Mouse (Mus musculus) heart, embryonic 16.5 days (tissue): ENCODE results near the gene Usp34. TPM values are rescaled to one million over a fixed set of nuclear protein-coding genes. Genes with fewer than 3 reads are reported as not detected.
"Not testable (repeated sequence)": the region's sequence is repeated elsewhere in the genome, so short reads cannot be mapped to it uniquely, and the experiment has no call there.

Experiments
- ATAC-seq: fragments of 200-750 bp; cut with Nextera tagmentation; replicated peaks from 2 replicates; pipeline ENCODE4 v1.8.0; 2017; ENCODE audit warnings: moderate number of reproducible peaks; ENCODE audit not compliant: insufficient read depth, low FRiP score; ENCODE audit errors: extremely low read depth
- H3K27ac ChIP-seq: fragments of 300-500 bp; sonication (generic); 2 replicates; pipeline ENCODE4 v1.5.1; 2014; ENCODE audit warnings: mild to moderate bottlenecking, low read length, control low read depth, moderate library complexity
- H3K27me3 ChIP-seq: fragments of 300-500 bp; sonication (generic); 2 replicates; pipeline ENCODE4 v1.6.1; 2014; ENCODE audit warnings: low read length, mixed read lengths; ENCODE audit not compliant: control insufficient read depth, insufficient read depth
- H3K36me3 ChIP-seq: fragments of 300-500 bp; sonication (generic); 2 replicates; pipeline ENCODE4 v1.6.1; 2014; ENCODE audit not compliant: control insufficient read depth, insufficient read depth
- H3K4me1 ChIP-seq: fragments of 300-500 bp; sonication (generic); 2 replicates; pipeline ENCODE4 v1.6.1; 2014; ENCODE audit warnings: low read length, mixed read lengths; ENCODE audit not compliant: control insufficient read depth, insufficient read depth
- H3K4me2 ChIP-seq: fragments of 300-500 bp; sonication (generic); 2 replicates; pipeline ENCODE4 v1.6.1; 2014; ENCODE audit warnings: low read depth, mild to moderate bottlenecking, control low read depth, low read length
- H3K4me3 ChIP-seq: fragments of 300-500 bp; sonication (generic); 2 replicates; pipeline ENCODE4 v1.5.1; 2014; ENCODE audit warnings: mild to moderate bottlenecking, control low read depth, low read length
- H3K9ac ChIP-seq: fragments of 300-500 bp; sonication (generic); 2 replicates; pipeline ENCODE4 v1.6.1; 2014; ENCODE audit warnings: low read length, control low read depth
- H3K9me3 ChIP-seq: fragments of 300-500 bp; sonication (generic); replicated peaks from 2 replicates; pipeline ENCODE4 v1.6.1; 2016; ENCODE audit warnings: low read length; ENCODE audit not compliant: control insufficient read depth
- WGBS: fragments of 180-500 bp; shearing (Covaris S2); extraction: QIAGEN DNeasy Blood & Tissue Kit; methylation state at CpG from one replicate; pipeline ENCODE4 v1.1.7; 2014; 5-methylcytosine and 5-hydroxymethylcytosine counted together
- microRNA-seq: library from miRNA; unstranded; fragments of <30 nt; microRNA quantifications from one replicate; pipeline ENCODE4, GENCODE M21; 2017
- polyA plus RNA-seq: library from polyadenylated mRNA; unstranded; fragments of >200 nt; fragmentation: Nextera tagmentation; extraction: Ambion mirVana; gene quantifications from 2 replicates; pipeline ENCODE4 v1.2.1, GENCODE M21; 2015

The Usp34 gene
- polyA plus RNA-seq, 1 experiment from 2014 or later = 12.8 TPM

DNA sequence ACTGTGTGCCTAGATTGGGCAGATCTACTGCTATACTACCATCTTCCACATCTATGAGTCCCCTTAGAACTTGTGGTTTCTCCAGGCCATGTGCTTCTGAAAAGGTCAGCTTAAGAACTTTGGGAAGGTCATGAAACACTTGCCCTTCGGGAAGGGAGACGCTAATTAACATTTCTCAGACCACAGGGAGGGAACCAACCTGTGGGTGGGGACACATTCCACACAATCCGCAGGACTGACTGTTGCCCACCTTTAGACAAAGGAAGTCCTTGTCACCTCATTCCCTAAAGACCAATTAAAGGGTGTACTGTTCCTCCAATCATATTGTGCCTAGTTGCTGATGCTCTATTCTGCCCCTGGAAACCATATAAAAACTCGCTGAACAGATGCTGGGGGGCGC lies 198.1 kb downstream of the Usp34 start:
- ATAC-seq = not testable (repeated sequence)
- WGBS = 76% methylated on average over 5 of the region's 5 CpGs

DNA sequence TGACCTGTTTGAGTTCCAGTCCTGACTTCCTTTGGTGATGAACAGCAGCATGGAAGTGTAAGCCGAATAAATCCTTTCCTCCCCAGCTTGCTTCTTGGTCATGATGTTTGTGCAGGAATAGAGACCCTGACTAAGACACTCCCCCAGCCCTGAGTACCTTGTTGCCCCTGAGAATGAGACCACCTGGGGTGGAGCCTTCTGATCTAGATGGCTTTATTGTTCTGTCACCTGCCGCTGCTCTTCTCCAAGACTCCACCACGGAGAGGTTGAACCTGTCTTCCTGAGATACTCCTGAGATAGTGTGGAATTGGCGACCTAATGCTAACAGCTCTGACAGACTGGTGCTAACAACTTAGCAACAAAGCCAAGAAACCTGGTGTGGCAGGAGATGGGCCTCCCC lies 208.1 kb downstream of the Usp34 start:
- ATAC-seq, H3K27me3 ChIP-seq, H3K27ac ChIP-seq, H3K9ac ChIP-seq, H3K4me2 ChIP-seq, H3K4me3 ChIP-seq, H3K9me3 ChIP-seq, H3K4me1 ChIP-seq, H3K36me3 ChIP-seq: not testable (repeated sequence)
- WGBS = 58% methylated on average over 4 of the region's 4 CpGs

More for the DNA sequence above, 198.1 kb downstream of the Usp34 start:
- not testable (repeated sequence) for H3K4me2 ChIP-seq, H3K4me1 ChIP-seq, H3K9ac ChIP-seq, H3K36me3 ChIP-seq, H3K27me3 ChIP-seq, H3K4me3 ChIP-seq, H3K27ac ChIP-seq, H3K9me3 ChIP-seq

DNA sequence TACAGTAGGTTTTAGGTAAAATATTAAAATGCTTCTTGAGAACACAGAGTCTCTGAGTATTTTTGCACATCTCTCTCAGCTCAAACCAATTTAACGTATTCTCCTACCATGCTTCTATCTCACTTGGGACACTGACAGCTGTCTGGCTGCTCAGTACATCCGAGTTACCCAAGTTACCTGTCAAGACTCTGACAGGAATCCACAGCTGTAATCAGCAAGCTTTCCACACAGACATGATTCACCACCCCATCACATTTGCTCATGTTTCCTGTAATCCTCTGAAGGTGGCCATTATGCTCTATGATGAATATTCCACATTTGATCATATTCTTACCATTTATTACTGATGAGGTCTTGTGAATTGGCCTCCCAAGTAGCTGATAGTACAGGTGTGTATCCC lies 208.6 kb downstream of the Usp34 start:
- no peak overlapping the region for H3K9ac ChIP-seq
- WGBS = 62% methylated on average over 2 of the region's 2 CpGs

DNA sequence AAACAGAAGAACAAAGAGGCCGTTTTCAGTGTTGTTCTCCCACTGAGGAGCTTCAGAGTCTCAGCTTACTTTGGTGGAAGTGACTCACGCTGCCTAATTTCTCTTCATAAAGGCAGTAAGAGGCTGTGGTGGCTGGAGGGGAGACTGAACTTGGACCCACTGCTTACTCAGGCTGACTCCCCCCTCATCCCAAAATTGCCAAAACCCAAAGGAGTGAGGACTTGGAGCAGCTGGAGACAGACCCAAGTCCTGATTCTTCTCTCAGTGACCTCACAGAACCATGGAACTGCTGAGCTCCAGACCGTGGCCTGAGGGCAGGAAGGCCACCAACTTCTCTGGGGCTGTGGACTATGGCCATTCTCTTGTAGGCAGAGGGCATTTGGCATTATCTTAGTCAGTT lies 212.3 kb downstream of the Usp34 start:
- Histone ChIP-seq H3K27ac (no peak overlapping the region), H3K36me3 (no peaks in the 10 kb centered on the region), H3K9me3 (no peaks in the 10 kb centered on the region), H3K4me3 (no peak overlapping the region), H3K9ac (no peak overlapping the region), H3K27me3 (no peaks in the 10 kb centered on the region), H3K4me2 (no peak overlapping the region), H3K4me1 (no peaks in the 10 kb centered on the region)
- no peak for ATAC-seq
- 82% methylated on average over 3 of the region's 3 CpGs for WGBS

More for the DNA sequence above, 208.6 kb downstream of the Usp34 start:
- Histone ChIP-seq H3K4me3 (no peak overlapping the region), H3K9me3 (no peaks in the 10 kb centered on the region), H3K4me2 (no peak overlapping the region), H3K27me3 (no peaks in the 10 kb centered on the region), H3K36me3 (no peaks in the 10 kb centered on the region), H3K4me1 (no peaks in the 10 kb centered on the region), H3K27ac (no peak overlapping the region)
- no peak for ATAC-seq

DNA sequence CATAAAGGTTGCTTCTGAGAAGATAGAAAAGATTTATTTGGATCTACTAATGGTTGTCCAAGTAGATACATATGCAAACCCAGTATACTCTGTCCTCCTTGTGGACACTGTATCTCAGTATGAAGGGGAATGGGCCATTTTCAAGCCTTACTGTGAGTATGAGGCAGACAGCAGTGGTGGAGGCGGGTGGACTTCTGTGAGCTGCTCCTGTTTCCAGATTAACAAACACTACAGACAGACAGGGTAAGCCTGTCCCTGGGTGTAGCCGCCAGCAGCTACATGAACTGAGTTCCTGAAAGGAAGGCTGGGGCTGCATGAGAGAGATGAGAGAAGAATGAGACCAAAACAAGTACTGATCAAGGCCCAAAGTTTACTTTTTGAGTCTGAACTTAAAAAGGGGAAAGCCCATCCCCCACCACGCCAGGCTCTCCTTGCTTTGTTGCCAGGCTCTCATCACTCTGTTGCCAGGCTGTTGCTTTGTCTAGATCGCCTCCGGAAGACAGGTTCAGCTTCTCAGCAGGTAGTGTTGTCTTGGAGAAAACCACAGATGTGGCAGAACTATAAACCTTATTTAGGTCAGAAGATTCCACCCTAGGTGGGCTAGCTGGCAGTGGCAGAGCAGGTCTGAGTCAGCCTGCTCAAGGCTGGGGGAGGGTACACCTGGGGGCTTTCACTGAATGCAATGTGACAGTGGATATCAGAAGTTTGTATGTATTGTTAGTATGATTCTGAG lies 213.9 kb downstream of the Usp34 start, which contains the start of gene 1700093K21Rik:
Gene 1700093K21Rik, minus strand, starts transcription at position 683 of the 733 bp plus-strand sequence.
- Histone ChIP-seq H3K27ac (no peak within 1 kb of the TSS), H3K36me3 (no peaks in the 10 kb centered on the region), H3K4me2 (no peak within 1 kb of the TSS), H3K9me3 (peaks cover 2% of the 10 kb centered on the region; the same call in 1 of the 2 replicates), H3K9ac (no peak within 1 kb of the TSS), H3K27me3 (no peaks in the 10 kb centered on the region), H3K4me1 (no peaks in the 10 kb centered on the region), H3K4me3 (no peak within 1 kb of the TSS)
- 51% methylated on average over 5 of the region's 5 CpGs for WGBS
- ATAC-seq = no peak

DNA sequence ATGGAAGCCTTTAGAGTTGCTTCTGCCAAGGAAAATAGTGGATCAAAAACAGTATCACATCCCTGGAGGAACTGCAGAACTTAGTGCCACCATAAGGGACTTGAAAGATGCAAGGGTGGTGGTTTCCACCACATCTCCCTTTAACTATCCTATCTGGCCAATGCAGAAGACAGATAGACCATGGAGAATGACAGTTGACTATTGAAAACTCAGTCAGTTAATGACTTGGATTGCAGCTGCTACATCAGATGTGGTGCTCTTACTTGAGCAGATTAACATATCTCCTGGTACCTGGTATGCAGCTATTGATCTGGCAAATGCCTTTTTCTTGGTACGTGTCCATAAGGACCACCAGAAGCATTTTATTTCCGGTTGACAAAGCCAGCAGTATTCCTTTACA lies 230.8 kb downstream of the Usp34 start:
- Histone ChIP-seq H3K4me3 (no peak overlapping the region), H3K27ac (no peak overlapping the region), H3K36me3 (no peaks in the 10 kb centered on the region), H3K4me1 (no peaks in the 10 kb centered on the region), H3K9me3 (no peaks in the 10 kb centered on the region), H3K9ac (no peak overlapping the region), H3K27me3 (no peaks in the 10 kb centered on the region), H3K4me2 (no peak overlapping the region)
- WGBS = 80% methylated on average over 2 of the region's 2 CpGs
- ATAC-seq = no peak

Small RNAs within 50 kb of the gene (microRNA-seq; reads per million reads assigned to microRNA genes)
- gene Gm47279 = not detected

Other genes with a start within 250 kb of the Usp34 start
- 49.5 and 53.1 TPM in 2 replicates for gene Xpo1, start 50.9 kb upstream of the Usp34 start, polyA plus RNA-seq
- gene Ahsa2, start 191.1 kb downstream of the Usp34 start, polyA plus RNA-seq = 60.6 and 60.8 TPM in 2 replicates
- not detected in 2 replicates for gene 1700093K21Rik, start 214.3 kb downstream of the Usp34 start, polyA plus RNA-seq